Mouse (Mus musculus): ENCODE results near the gene Cntn4.

- no peak for TF ChIP-seq POLR2A (IDR thresholded peaks at IDR 0.05; ENCODE audit: borderline replicate concordance, extremely low read depth, low read depth, low read length)
- TF ChIP-seq CTCF (IDR thresholded peaks at IDR 0.05; ENCODE audit: insufficient read depth, low read length), result no peak
These were observed 943.8 kb downstream of the Cntn4 start for GRCm38 (mm10) chr6:106621188-106621749.
